Mouse (Mus musculus) fibroblast of lung, adult 2 months (primary cell): ENCODE data around the gene Nek3.

ENCODE experiments used
- DNase-seq: peaks from one replicate; pipeline ENCODE4 v3.0.0-alpha.2; 2011; ENCODE audit warnings: low read depth

Nek3 gene

GRCm38 (mm10) chr8:22166080-22166603 lies at the start of gene Nek3:
Nek3 (minus strand) TSS chr8:22166435.
- peak; percentile 83 for DNase-seq

GRCm38 (mm10) chr8:22214826-22215225 lies 48.6 kb upstream of the Nek3 start:
- no peak for DNase-seq

- no peak for DNase-seq
These were observed 42.8 kb upstream of the Nek3 start for GRCm38 (mm10) chr8:22209012-22209411.

- no peak for DNase-seq
These were observed 41.3 kb upstream of the Nek3 start for GRCm38 (mm10) chr8:22207535-22207934.

GRCm38 (mm10) chr8:22199481-22199880 lies 33.2 kb upstream of the Nek3 start:
- DNase-seq: no peak

GRCm38 (mm10) chr8:22197914-22198313 lies 31.7 kb upstream of the Nek3 start:
- no peak for DNase-seq

- no peak for DNase-seq
These were observed 27.3 kb upstream of the Nek3 start for GRCm38 (mm10) chr8:22193432-22194010.

- DNase-seq: peak; percentile 49
These were observed 26.6 kb upstream of the Nek3 start, which contains the start of gene Vps36 for GRCm38 (mm10) chr8:22192660-22193431. Vps36 (plus strand) TSS chr8:22192809.

- DNase-seq: peak; percentile 78
These were observed 19.5 kb upstream of the Nek3 start, which contains the start of gene Ckap2 for GRCm38 (mm10) chr8:22185431-22186397. Ckap2 (minus strand) TSS chr8:22185819.

- no peak for DNase-seq
These were observed 18.6 kb upstream of the Nek3 start for GRCm38 (mm10) chr8:22184884-22185283.

GRCm38 (mm10) chr8:22175966-22176365 lies 9.7 kb upstream of the Nek3 start:
- no peak for DNase-seq

GRCm38 (mm10) chr8:22169167-22169566 lies 2.9 kb upstream of the Nek3 start:
- no peak for DNase-seq

- DNase-seq: no peak
These were observed 770 bp downstream of the Nek3 start for GRCm38 (mm10) chr8:22165251-22166079.

- no peak for DNase-seq
These were observed 1.8 kb downstream of the Nek3 start for GRCm38 (mm10) chr8:22164431-22164830.

- DNase-seq: no peak
These were observed 4.0 kb downstream of the Nek3 start for GRCm38 (mm10) chr8:22162206-22162605.

- no peak for DNase-seq
These were observed 15.9 kb downstream of the Nek3 start for GRCm38 (mm10) chr8:22150345-22150663.

- no peak for DNase-seq
These were observed 16.4 kb downstream of the Nek3 start for GRCm38 (mm10) chr8:22149643-22150344.

GRCm38 (mm10) chr8:22148367-22148740 lies 17.9 kb downstream of the Nek3 start:
- no peak for DNase-seq

GRCm38 (mm10) chr8:22147706-22148366 lies 18.4 kb downstream of the Nek3 start:
- DNase-seq: no peak

- DNase-seq: no peak
These were observed 20.4 kb downstream of the Nek3 start for GRCm38 (mm10) chr8:22145831-22146230.
